Mouse (Mus musculus) intestine, embryonic 16.5 days (tissue): ENCODE results near the gene Faf1. TPM values are rescaled to one million over a fixed set of nuclear protein-coding genes. Genes with fewer than 3 reads are reported as not detected.

Experiments
- ATAC-seq: fragments of 200-750 bp; cut with Nextera tagmentation; 2 replicates; pipeline ENCODE4 v1.8.0; 2017; ENCODE audit warnings: moderate TSS enrichment, moderate library complexity
- H3K27ac ChIP-seq: fragments of 300-500 bp; sonication (generic); 2 replicates; pipeline ENCODE4 v1.5.1; 2014; ENCODE audit warnings: mild to moderate bottlenecking, low read length
- H3K27me3 ChIP-seq: fragments of 300-500 bp; sonication (generic); replicated peaks from 2 replicates; pipeline ENCODE4 v1.6.1; 2014; ENCODE audit warnings: low read length, control low read depth, mixed read lengths; ENCODE audit not compliant: control insufficient read depth, insufficient read depth
- H3K36me3 ChIP-seq: fragments of 300-500 bp; sonication (generic); 2 replicates; pipeline ENCODE4 v1.6.1; 2014; ENCODE audit warnings: low read length, control low read depth; ENCODE audit not compliant: control insufficient read depth, insufficient read depth
- H3K4me1 ChIP-seq: fragments of 300-500 bp; sonication (generic); 2 replicates; pipeline ENCODE4 v1.6.1; 2014; ENCODE audit warnings: low read length, control low read depth, mixed read lengths; ENCODE audit not compliant: control insufficient read depth, insufficient read depth
- H3K4me2 ChIP-seq: fragments of 300-500 bp; sonication (generic); 2 replicates; pipeline ENCODE4 v1.6.1; 2014; ENCODE audit warnings: low read depth, low read length, control low read depth
- H3K4me3 ChIP-seq: fragments of 300-500 bp; sonication (generic); 2 replicates; pipeline ENCODE4 v1.5.1; 2014; ENCODE audit warnings: mild to moderate bottlenecking, low read length
- H3K9ac ChIP-seq: fragments of 300-500 bp; sonication (generic); 2 replicates; pipeline ENCODE4 v1.6.1; 2014; ENCODE audit warnings: low read depth, low read length
- H3K9me3 ChIP-seq: fragments of 300-500 bp; sonication (generic); 2 replicates; pipeline ENCODE4 v1.6.1; 2016; ENCODE audit warnings: low read length, control low read depth; ENCODE audit not compliant: control insufficient read depth
- WGBS: fragments of 180-500 bp; shearing (Covaris S2); extraction: QIAGEN DNeasy Blood & Tissue Kit; methylation state at CpG from one replicate; pipeline ENCODE4 v1.1.7; 2014; 5-methylcytosine and 5-hydroxymethylcytosine counted together
- polyA plus RNA-seq: library from polyadenylated mRNA; unstranded; fragments of >200 nt; fragmentation: Nextera tagmentation; extraction: Ambion mirVana; gene quantifications from 2 replicates; pipeline ENCODE4 v1.2.1, GENCODE M21; 2015

Faf1 gene
- polyA plus RNA-seq, 1 experiment from 2014 or later, result 12.2 TPM

- Histone ChIP-seq H3K4me1 (no peaks in the 10 kb centered on the region), H3K36me3 (no peaks in the 10 kb centered on the region), H3K9ac (no peak overlapping the region), H3K4me3 (no peak overlapping the region), H3K9me3 (no peaks in the 10 kb centered on the region), H3K27me3 (no peaks in the 10 kb centered on the region), H3K4me2 (no peak overlapping the region), H3K27ac (no peak overlapping the region)
- no peak for ATAC-seq
- WGBS, result 71% methylated on average over 7 of the region's 7 CpGs
These were observed 183.0 kb downstream of the Faf1 start for GRCm38 (mm10) chr4:109859401-109859800.

- Histone ChIP-seq H3K4me3 (no peak overlapping the region), H3K9me3 (no peaks in the 10 kb centered on the region), H3K36me3 (no peaks in the 10 kb centered on the region), H3K4me1 (no peaks in the 10 kb centered on the region), H3K9ac (no peak overlapping the region), H3K27ac (no peak overlapping the region), H3K4me2 (no peak overlapping the region), H3K27me3 (no peaks in the 10 kb centered on the region)
- no peak for ATAC-seq
- WGBS, result 78% methylated on average over 2 of the region's 2 CpGs
These were observed 183.9 kb downstream of the Faf1 start for GRCm38 (mm10) chr4:109860256-109860655.

GRCm38 (mm10) chr4:109862271-109862670, 185.9 kb downstream of the Faf1 start:
- Histone ChIP-seq H3K36me3 (no peaks in the 10 kb centered on the region), H3K4me1 (no peaks in the 10 kb centered on the region), H3K4me3 (no peak overlapping the region), H3K27me3 (no peaks in the 10 kb centered on the region), H3K9ac (no peak overlapping the region), H3K4me2 (no peak overlapping the region), H3K27ac (no peak overlapping the region), H3K9me3 (no peaks in the 10 kb centered on the region)
- ATAC-seq, result no peak
- 78% methylated on average over 4 of the region's 4 CpGs for WGBS

- no peak for ATAC-seq
- Histone ChIP-seq H3K4me3 (no peak overlapping the region), H3K27me3 (no peaks in the 10 kb centered on the region), H3K9me3 (no peaks in the 10 kb centered on the region), H3K36me3 (no peaks in the 10 kb centered on the region), H3K9ac (no peak overlapping the region), H3K4me2 (no peak overlapping the region), H3K27ac (no peak overlapping the region), H3K4me1 (no peaks in the 10 kb centered on the region)
- 64% methylated on average over 3 of the region's 3 CpGs for WGBS
These were observed 186.6 kb downstream of the Faf1 start for GRCm38 (mm10) chr4:109863021-109863420.

- H3K4me1 ChIP-seq, result no peaks in the 10 kb centered on the region
- WGBS, result 71% methylated on average over 3 of the region's 3 CpGs
- H3K4me3 ChIP-seq, result no peak overlapping the region
- H3K4me2 ChIP-seq, result no peak overlapping the region
- H3K27me3 ChIP-seq, result no peaks in the 10 kb centered on the region
- H3K9me3 ChIP-seq, result no peaks in the 10 kb centered on the region
- H3K36me3 ChIP-seq, result no peaks in the 10 kb centered on the region
- 0 out of 2 replicates have a peak, but pooled peaks have one; percentile 33 for ATAC-seq
- H3K27ac ChIP-seq, result no peak overlapping the region
- H3K9ac ChIP-seq, result no peak overlapping the region
These were observed 192.6 kb downstream of the Faf1 start for GRCm38 (mm10) chr4:109868897-109869484.

GRCm38 (mm10) chr4:109884333-109884732, 207.9 kb downstream of the Faf1 start:
- 61% methylated on average over 4 of the region's 4 CpGs for WGBS
- no peak for ATAC-seq
- H3K9ac ChIP-seq, result no peak overlapping the region
- H3K4me1 ChIP-seq, result no peaks in the 10 kb centered on the region
- no peaks in the 10 kb centered on the region for H3K27me3 ChIP-seq
- H3K27ac ChIP-seq, result no peak overlapping the region
- H3K4me3 ChIP-seq, result no peak overlapping the region
- no peak overlapping the region for H3K4me2 ChIP-seq
- no peaks in the 10 kb centered on the region for H3K9me3 ChIP-seq
- no peaks in the 10 kb centered on the region for H3K36me3 ChIP-seq

- H3K4me2 ChIP-seq, result no peak overlapping the region
- 85% methylated on average over 6 of the region's 6 CpGs for WGBS
- ATAC-seq, result no peak
- H3K4me3 ChIP-seq, result no peak overlapping the region
- no peaks in the 10 kb centered on the region for H3K9me3 ChIP-seq
- H3K36me3 ChIP-seq, result no peaks in the 10 kb centered on the region
- H3K27ac ChIP-seq, result no peak overlapping the region
- H3K27me3 ChIP-seq, result no peaks in the 10 kb centered on the region
- no peaks in the 10 kb centered on the region for H3K4me1 ChIP-seq
- no peak overlapping the region for H3K9ac ChIP-seq
These were observed 211.5 kb downstream of the Faf1 start for GRCm38 (mm10) chr4:109887856-109888357.

- Histone ChIP-seq H3K4me1 (no peaks in the 10 kb centered on the region), H3K27me3 (no peaks in the 10 kb centered on the region), H3K27ac (no peak overlapping the region), H3K4me2 (no peak overlapping the region), H3K4me3 (no peak overlapping the region), H3K36me3 (peaks cover 2% of the 10 kb centered on the region; the same call in 1 of the 2 replicates), H3K9ac (no peak overlapping the region), H3K9me3 (no peaks in the 10 kb centered on the region)
- WGBS, result 93% methylated on average over 6 of the region's 6 CpGs
- ATAC-seq, result no peak
These were observed 221.6 kb downstream of the Faf1 start for GRCm38 (mm10) chr4:109897810-109898566.

- Histone ChIP-seq H3K9me3 (no peaks in the 10 kb centered on the region), H3K36me3 (peaks cover 2% of the 10 kb centered on the region; the same call in 1 of the 2 replicates), H3K4me2 (no peak overlapping the region), H3K9ac (no peak overlapping the region), H3K4me3 (no peak overlapping the region), H3K4me1 (no peaks in the 10 kb centered on the region), H3K27me3 (no peaks in the 10 kb centered on the region), H3K27ac (no peak overlapping the region)
- no peak for ATAC-seq
- 75% methylated on average over 2 of the region's 2 CpGs for WGBS
These were observed 224.7 kb downstream of the Faf1 start for GRCm38 (mm10) chr4:109901076-109901475.
